Mouse (Mus musculus): ENCODE data around the gene Vps35l. TPM values are rescaled to one million over a fixed set of nuclear protein-coding genes. Genes with fewer than 3 reads are reported as not detected.

Gene Vps35l
- polyA plus RNA-seq, 1 experiment from 2014 or later, result 105 TPM

- H3K9ac ChIP-seq, result no peak overlapping the region
- ATAC-seq (replicated peaks), result no peak
- H3K9me3 ChIP-seq, result no peaks in the 10 kb centered on the region
- no peaks in the 10 kb centered on the region for H3K27me3 ChIP-seq (replicated peaks)
- no peak overlapping the region for H3K27ac ChIP-seq
- no peak overlapping the region for H3K4me3 ChIP-seq
- 65% methylated on average over 4 of the region's 4 CpGs for WGBS
- H3K4me1 ChIP-seq, result no peaks in the 10 kb centered on the region
- peaks cover 64% of the 10 kb centered on the region for H3K36me3 ChIP-seq (replicated peaks)
- H3K4me2 ChIP-seq, result no peak overlapping the region
Measured at GRCm38 (mm10) chr7:118842938-118843337, 102.9 kb downstream of the Vps35l start.

- no peak for ATAC-seq (replicated peaks)
- H3K9ac ChIP-seq, result no peak overlapping the region
- H3K36me3 ChIP-seq (replicated peaks), result peaks cover 71% of the 10 kb centered on the region
- H3K4me2 ChIP-seq, result no peak overlapping the region
- H3K9me3 ChIP-seq, result no peaks in the 10 kb centered on the region
- no peaks in the 10 kb centered on the region for H3K4me1 ChIP-seq
- 84% methylated on average over 5 of the region's 5 CpGs for WGBS
- no peak overlapping the region for H3K4me3 ChIP-seq
- H3K27ac ChIP-seq, result no peak overlapping the region
- H3K27me3 ChIP-seq (replicated peaks), result no peaks in the 10 kb centered on the region
Measured at GRCm38 (mm10) chr7:118845141-118845540, 105.1 kb downstream of the Vps35l start.

GRCm38 (mm10) chr7:118846329-118846728 is 106.3 kb downstream of the Vps35l start:
- H3K36me3 ChIP-seq (replicated peaks), result peaks cover 73% of the 10 kb centered on the region
- no peak overlapping the region for H3K9ac ChIP-seq
- 92% methylated on average over 4 of the region's 4 CpGs for WGBS

GRCm38 (mm10) chr7:118848796-118849195 is 108.8 kb downstream of the Vps35l start:
- Histone ChIP-seq H3K27me3 (replicated peaks) (no peaks in the 10 kb centered on the region), H3K27ac (no peak overlapping the region), H3K9ac (no peak overlapping the region), H3K9me3 (no peaks in the 10 kb centered on the region), H3K4me3 (no peak overlapping the region), H3K4me1 (peaks cover 6% of the 10 kb centered on the region), H3K4me2 (no peak overlapping the region), H3K36me3 (replicated peaks) (peaks cover 67% of the 10 kb centered on the region)
- WGBS, result 89% methylated on average over 10 of the region's 10 CpGs
- ATAC-seq (replicated peaks), result no peak

More at GRCm38 (mm10) chr7:118846329-118846728, 106.3 kb downstream of the Vps35l start:
- Histone ChIP-seq H3K27ac (no peak overlapping the region), H3K4me2 (no peak overlapping the region), H3K4me3 (no peak overlapping the region), H3K4me1 (no peaks in the 10 kb centered on the region), H3K27me3 (replicated peaks) (no peaks in the 10 kb centered on the region), H3K9me3 (no peaks in the 10 kb centered on the region)
- no peak for ATAC-seq (replicated peaks)

- no peak overlapping the region for H3K4me3 ChIP-seq
- 95% methylated on average over 5 of the region's 5 CpGs for WGBS
- peaks cover 58% of the 10 kb centered on the region for H3K36me3 ChIP-seq (replicated peaks)
- no peaks in the 10 kb centered on the region for H3K9me3 ChIP-seq
- H3K4me2 ChIP-seq, result no peak overlapping the region
- H3K4me1 ChIP-seq, result peaks cover 15% of the 10 kb centered on the region
- H3K27ac ChIP-seq, result no peak overlapping the region
- ATAC-seq (replicated peaks), result no peak
- H3K9ac ChIP-seq, result no peak overlapping the region
- no peaks in the 10 kb centered on the region for H3K27me3 ChIP-seq (replicated peaks)
Measured at GRCm38 (mm10) chr7:118849543-118850250, 109.7 kb downstream of the Vps35l start.

- peaks cover 17% of the 10 kb centered on the region for H3K4me1 ChIP-seq
- H3K27me3 ChIP-seq (replicated peaks), result no peaks in the 10 kb centered on the region
- peaks cover 48% of the 10 kb centered on the region for H3K36me3 ChIP-seq (replicated peaks)
- WGBS, result 75% methylated on average over 9 of the region's 9 CpGs
- H3K9me3 ChIP-seq, result no peaks in the 10 kb centered on the region
- H3K9ac ChIP-seq, result no peak overlapping the region
- H3K4me2 ChIP-seq, result no peak overlapping the region
- no peak overlapping the region for H3K4me3 ChIP-seq
- ATAC-seq (replicated peaks), result no peak
- no peak overlapping the region for H3K27ac ChIP-seq
Measured at GRCm38 (mm10) chr7:118850676-118851290, 110.8 kb downstream of the Vps35l start.

- H3K9ac ChIP-seq, result no peak overlapping the region
- 94% methylated on average over 7 of the region's 7 CpGs for WGBS
- no peak for ATAC-seq (replicated peaks)
- H3K27ac ChIP-seq, result no peak overlapping the region
- peaks cover 23% of the 10 kb centered on the region for H3K4me1 ChIP-seq
- no peak overlapping the region for H3K4me2 ChIP-seq
- peaks cover 40% of the 10 kb centered on the region for H3K36me3 ChIP-seq (replicated peaks)
- H3K9me3 ChIP-seq, result no peaks in the 10 kb centered on the region
- no peak overlapping the region for H3K4me3 ChIP-seq
- H3K27me3 ChIP-seq (replicated peaks), result no peaks in the 10 kb centered on the region
Measured at GRCm38 (mm10) chr7:118851571-118851970, 111.5 kb downstream of the Vps35l start.

- H3K27me3 ChIP-seq (replicated peaks), result no peaks in the 10 kb centered on the region
- ATAC-seq (replicated peaks), result no peak
- no peaks in the 10 kb centered on the region for H3K9me3 ChIP-seq
- H3K4me1 ChIP-seq, result peaks cover 29% of the 10 kb centered on the region
- no peak overlapping the region for H3K4me2 ChIP-seq
- no peak overlapping the region for H3K4me3 ChIP-seq
- WGBS, result 93% methylated on average over 4 of the region's 4 CpGs
- peaks cover 33% of the 10 kb centered on the region for H3K36me3 ChIP-seq (replicated peaks)
- H3K27ac ChIP-seq, result no peak overlapping the region
- H3K9ac ChIP-seq, result no peak overlapping the region
Measured at GRCm38 (mm10) chr7:118852611-118853010, 112.6 kb downstream of the Vps35l start.

GRCm38 (mm10) chr7:118854606-118855005 is 114.6 kb downstream of the Vps35l start:
- WGBS, result 26% methylated on average over 3 of the region's 3 CpGs
- Histone ChIP-seq H3K27me3 (replicated peaks) (no peaks in the 10 kb centered on the region), H3K27ac (no peak overlapping the region), H3K4me2 (peak overlapping the region; percentile 88), H3K4me1 (peaks cover 29% of the 10 kb centered on the region), H3K36me3 (replicated peaks) (peaks cover 22% of the 10 kb centered on the region; the same call in 1 of the 2 replicates), H3K4me3 (peak overlapping the region; percentile 98), H3K9ac (peak overlapping the region; percentile 71), H3K9me3 (no peaks in the 10 kb centered on the region)
- no peak for ATAC-seq (replicated peaks)

GRCm38 (mm10) chr7:118855171-118855876 is 115.3 kb downstream of the Vps35l start, which contains the start of gene Iqck:
Gene Iqck (plus strand): TSS chr7:118855752.
- Histone ChIP-seq H3K9me3 (no peaks in the 10 kb centered on the region), H3K27ac (peak within 1 kb of the TSS; percentile 88), H3K4me2 (peak within 1 kb of the TSS; percentile 88), H3K36me3 (replicated peaks) (peaks cover 15% of the 10 kb centered on the region; the same call in 1 of the 2 replicates), H3K27me3 (replicated peaks) (no peaks in the 10 kb centered on the region), H3K4me3 (peak within 1 kb of the TSS; percentile 98), H3K4me1 (peaks cover 29% of the 10 kb centered on the region), H3K9ac (peak within 1 kb of the TSS; percentile 71)
- peak; percentile 98 for ATAC-seq (replicated peaks)
- WGBS, result under 1% methylated on average over 57 of the region's 57 CpGs

- Histone ChIP-seq H3K9ac (peak within 1 kb of the TSS; percentile 71), H3K27me3 (replicated peaks) (no peaks in the 10 kb centered on the region), H3K4me1 (peaks cover 29% of the 10 kb centered on the region), H3K4me3 (peak within 1 kb of the TSS; percentile 98), H3K36me3 (replicated peaks) (peaks cover 14% of the 10 kb centered on the region; the same call in 1 of the 2 replicates), H3K9me3 (no peaks in the 10 kb centered on the region), H3K27ac (peak within 1 kb of the TSS; percentile 88), H3K4me2 (peak within 1 kb of the TSS; percentile 88)
- WGBS, result under 1% methylated on average over 46 of the region's 46 CpGs
- ATAC-seq (replicated peaks), result peak; percentile 83
Measured at GRCm38 (mm10) chr7:118855877-118856304, 115.9 kb downstream of the Vps35l start, which contains the start of gene Knop1. Gene Knop1 (minus strand): TSS chr7:118856254.

GRCm38 (mm10) chr7:118858640-118859039 is 118.6 kb downstream of the Vps35l start:
- WGBS, result 92% methylated on average over 1 of the region's 1 CpGs
- Histone ChIP-seq H3K4me2 (no peak overlapping the region), H3K4me1 (peaks cover 25% of the 10 kb centered on the region)

More at GRCm38 (mm10) chr7:118858640-118859039, 118.6 kb downstream of the Vps35l start:
- H3K4me3 ChIP-seq, result no peak overlapping the region
- no peak for ATAC-seq (replicated peaks)
- no peak overlapping the region for H3K27ac ChIP-seq
- no peaks in the 10 kb centered on the region for H3K9me3 ChIP-seq
- H3K36me3 ChIP-seq (replicated peaks), result 0 out of 2 replicates have a peak, but pooled peaks cover 4% of the 10 kb centered on the region
- no peak overlapping the region for H3K9ac ChIP-seq
- no peaks in the 10 kb centered on the region for H3K27me3 ChIP-seq (replicated peaks)
